Mouse (Mus musculus) midbrain, embryonic 11.5 days (tissue): ENCODE measurements around the gene Slx4ip. TPM values are rescaled to one million over a fixed set of nuclear protein-coding genes. Genes with fewer than 3 reads are reported as not detected.
"Not testable (repeated sequence)": the region's sequence is repeated elsewhere in the genome, so short reads cannot be mapped to it uniquely, and the experiment has no call there.

Experiments
- ATAC-seq: fragments of 200-750 bp; cut with Nextera tagmentation; 2 replicates; pipeline ENCODE4 v1.8.0; 2017; ENCODE audit warnings: moderate TSS enrichment, moderate library complexity; ENCODE audit not compliant: low FRiP score
- DNase-seq: peaks from one replicate; pipeline ENCODE4 v3.0.0; 2015; ENCODE audit warnings: low spot score; ENCODE audit errors: missing footprints
- H3K27ac ChIP-seq: fragments of 300-500 bp; sonication (generic); 2 replicates; pipeline ENCODE4 v1.5.1; 2014; ENCODE audit warnings: low read depth, low read length
- H3K27me3 ChIP-seq: fragments of 300-500 bp; sonication (generic); 2 replicates; pipeline ENCODE4 v1.6.1; 2014; ENCODE audit warnings: mild to moderate bottlenecking, low read length, moderate library complexity, mixed read lengths; ENCODE audit not compliant: control insufficient read depth, insufficient read depth
- H3K36me3 ChIP-seq: fragments of 300-500 bp; sonication (generic); 2 replicates; pipeline ENCODE4 v1.6.1; 2014; ENCODE audit warnings: mild to moderate bottlenecking, low read length, moderate library complexity, mixed read lengths; ENCODE audit not compliant: control insufficient read depth, insufficient read depth
- H3K4me1 ChIP-seq: fragments of 300-500 bp; sonication (generic); 2 replicates; pipeline ENCODE4 v1.6.1; 2014; ENCODE audit warnings: low read length; ENCODE audit not compliant: control insufficient read depth, insufficient read depth
- H3K4me2 ChIP-seq: fragments of 300-500 bp; sonication (generic); 2 replicates; pipeline ENCODE4 v1.6.1; 2014; ENCODE audit warnings: mild to moderate bottlenecking, moderate library complexity
- H3K4me3 ChIP-seq: fragments of 300-500 bp; sonication (generic); 2 replicates; pipeline ENCODE4 v1.5.1; 2014; ENCODE audit warnings: low read depth, low read length
- H3K9ac ChIP-seq: fragments of 300-500 bp; sonication (generic); 2 replicates; pipeline ENCODE4 v1.6.1; 2014; ENCODE audit warnings: low read length
- H3K9me3 ChIP-seq: fragments of 300-500 bp; sonication (generic); 2 replicates; pipeline ENCODE4 v1.6.1; 2016; ENCODE audit warnings: low read length; ENCODE audit not compliant: control insufficient read depth
- WGBS: fragments of 180-500 bp; shearing (Covaris S2); extraction: QIAGEN DNeasy Blood & Tissue Kit; methylation state at CpG from one replicate; pipeline ENCODE4 v1.1.7; 2014; 5-methylcytosine and 5-hydroxymethylcytosine counted together
- polyA plus RNA-seq: library from polyadenylated mRNA; unstranded; fragments of >200 nt; fragmentation: Nextera tagmentation; extraction: Ambion mirVana; gene quantifications from 2 replicates; pipeline ENCODE4 v1.2.1, GENCODE M21; 2014

Gene Slx4ip
- 9.6 and 9.9 TPM in 2 replicates for polyA plus RNA-seq

GRCm38 (mm10) chr2:136891068-136891950, at the start of gene Slx4ip, which contains the start of the genes AL731706.1 and Mkks:
Gene Slx4ip, plus strand, starts transcription at chr2:136891218.
Gene AL731706.1, minus strand, starts transcription at chr2:136891389.
Gene Mkks, minus strand, starts transcription at chr2:136891389.
- Histone ChIP-seq H3K4me2 (peak within 1 kb of the TSS; percentile 49), H3K27ac (peak within 1 kb of the TSS; percentile 82), H3K4me1 (peaks cover 9% of the 10 kb centered on the region), H3K9ac (peak within 1 kb of the TSS; percentile 77), H3K36me3 (no peaks in the 10 kb centered on the region), H3K9me3 (no peaks in the 10 kb centered on the region), H3K27me3 (no peaks in the 10 kb centered on the region), H3K4me3 (peak within 1 kb of the TSS; percentile 68)
- peak; percentile 100 for DNase-seq
- under 1% methylated on average over 49 of the region's 49 CpGs for WGBS
- ATAC-seq, result peak; percentile 97

DNA sequence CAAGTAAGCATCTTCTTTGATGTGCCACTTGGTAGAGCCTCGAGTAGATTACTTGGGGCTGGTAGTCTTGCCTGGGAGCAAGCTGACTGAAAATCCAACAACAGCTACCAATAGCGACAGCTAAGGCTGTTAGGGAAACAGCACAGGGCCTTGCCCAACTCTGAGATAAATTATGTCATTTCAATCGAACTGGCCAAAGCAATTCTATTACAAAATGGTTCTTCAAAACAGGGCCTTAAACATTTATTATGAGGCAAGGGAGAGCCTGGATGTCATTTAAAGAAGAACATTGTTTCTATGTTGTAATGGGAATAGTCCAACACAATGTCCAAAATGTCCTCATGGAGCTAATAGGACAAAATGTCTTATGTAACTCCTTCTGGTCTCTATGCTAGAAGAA, 40.7 kb upstream of the Slx4ip start:
- 74% methylated on average over 3 of the region's 3 CpGs for WGBS
- peak; percentile 81 for DNase-seq
- Histone ChIP-seq H3K9me3 (no peaks in the 10 kb centered on the region), H3K9ac (no peak overlapping the region), H3K27me3 (no peaks in the 10 kb centered on the region), H3K27ac (no peak overlapping the region), H3K4me2 (no peak overlapping the region), H3K4me1 (peaks cover 18% of the 10 kb centered on the region), H3K36me3 (no peaks in the 10 kb centered on the region), H3K4me3 (no peak overlapping the region)
- ATAC-seq, result no peak

DNA sequence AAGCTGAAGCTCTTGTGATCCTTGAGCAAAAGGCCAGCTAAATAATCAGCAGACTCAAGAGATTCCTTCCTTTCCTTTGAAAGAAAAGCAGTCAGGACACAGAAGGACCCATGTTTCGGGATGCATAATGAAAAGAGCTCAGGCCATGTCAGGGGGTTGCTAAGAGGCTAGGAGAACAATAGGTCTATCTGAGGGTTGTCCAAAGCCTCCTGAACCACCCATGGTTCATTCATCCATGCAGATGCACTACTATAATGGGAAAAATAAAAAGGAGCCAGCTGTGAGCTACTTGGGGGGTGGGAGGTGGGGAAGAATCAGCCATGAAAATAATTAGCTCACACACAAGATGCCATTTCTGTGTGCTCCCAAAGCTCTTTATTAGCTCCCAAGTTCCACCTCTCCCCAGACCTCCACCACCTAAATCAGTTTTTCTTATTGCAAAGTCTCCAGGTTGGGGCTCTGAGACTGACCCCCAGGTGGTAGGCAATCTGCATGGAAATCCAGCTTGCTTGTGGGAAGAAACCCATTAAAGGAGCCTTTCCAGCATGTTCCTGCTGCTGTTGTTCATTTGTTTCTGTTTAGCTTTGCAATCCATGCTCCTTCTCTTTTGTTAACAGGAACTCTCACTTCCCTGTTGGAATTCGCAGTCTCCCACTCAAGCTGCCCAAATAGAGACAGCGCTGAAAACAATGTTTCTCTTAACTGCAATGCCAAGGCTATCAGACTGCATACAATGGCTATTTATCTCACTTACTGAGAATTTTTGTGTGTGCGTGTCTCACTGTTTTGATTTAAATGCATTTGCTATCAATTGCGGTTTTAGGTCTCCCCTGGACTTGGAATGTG, 36.3 kb upstream of the Slx4ip start:
- 11% methylated on average over 5 of the region's 5 CpGs for WGBS
- no peak overlapping the region for H3K4me3 ChIP-seq

GRCm38 (mm10) chr2:136885579-136885978, 5.4 kb upstream of the Slx4ip start, which contains the start of gene AL731706.2:
Gene AL731706.2, minus strand, starts transcription at chr2:136885679.
- no peak for DNase-seq
- no peak within 1 kb of the TSS for H3K4me2 ChIP-seq
- 91% methylated on average over 2 of the region's 2 CpGs for WGBS
- no peak within 1 kb of the TSS for H3K27ac ChIP-seq
- peaks cover 2% of the 10 kb centered on the region; the same call in 1 of the 2 replicates for H3K36me3 ChIP-seq
- H3K4me3 ChIP-seq, result no peak within 1 kb of the TSS
- H3K9me3 ChIP-seq, result no peaks in the 10 kb centered on the region
- no peaks in the 10 kb centered on the region for H3K27me3 ChIP-seq
- no peak for ATAC-seq
- H3K9ac ChIP-seq, result no peak within 1 kb of the TSS
- peaks cover 4% of the 10 kb centered on the region; the same call in 1 of the 2 replicates for H3K4me1 ChIP-seq

More for the DNA sequence above, 36.3 kb upstream of the Slx4ip start:
- Histone ChIP-seq H3K27ac (peak overlapping the region; percentile 3; the same call in 1 of the 2 replicates), H3K36me3 (no peaks in the 10 kb centered on the region), H3K9me3 (no peaks in the 10 kb centered on the region), H3K27me3 (no peaks in the 10 kb centered on the region), H3K9ac (no peak overlapping the region), H3K4me2 (no peak overlapping the region), H3K4me1 (peaks cover 18% of the 10 kb centered on the region)
- DNase-seq, result peak; percentile 93
- peak; percentile 84 for ATAC-seq

DNA sequence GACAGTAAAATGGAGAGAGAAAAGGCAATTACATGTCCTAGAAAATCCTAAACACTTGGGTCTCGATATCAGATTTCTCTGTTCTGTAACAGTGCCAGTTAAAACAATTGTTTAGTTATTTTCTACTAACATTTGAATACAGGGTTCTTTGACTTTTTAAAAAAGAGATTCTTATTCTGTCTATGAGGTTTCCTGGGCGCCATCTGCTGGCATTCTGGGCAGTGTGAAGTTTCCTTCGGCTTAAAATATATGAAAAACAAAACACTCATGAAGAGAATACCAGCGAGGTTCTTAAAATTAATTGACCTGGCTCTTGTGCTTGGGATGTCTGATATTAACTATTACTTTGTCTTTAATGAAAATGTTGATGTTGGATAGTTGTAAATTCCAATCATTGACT, 4.2 kb upstream of the Slx4ip start:
- DNase-seq (no peak), ATAC-seq (no peak)
- Histone ChIP-seq H3K4me2 (no peak overlapping the region), H3K27ac (no peak overlapping the region), H3K4me1 (peaks cover 4% of the 10 kb centered on the region; the same call in 1 of the 2 replicates), H3K4me3 (no peak overlapping the region), H3K27me3 (no peaks in the 10 kb centered on the region), H3K9me3 (no peaks in the 10 kb centered on the region), H3K9ac (no peak overlapping the region), H3K36me3 (no peaks in the 10 kb centered on the region)
- 70% methylated on average over 4 of the region's 4 CpGs for WGBS

DNA sequence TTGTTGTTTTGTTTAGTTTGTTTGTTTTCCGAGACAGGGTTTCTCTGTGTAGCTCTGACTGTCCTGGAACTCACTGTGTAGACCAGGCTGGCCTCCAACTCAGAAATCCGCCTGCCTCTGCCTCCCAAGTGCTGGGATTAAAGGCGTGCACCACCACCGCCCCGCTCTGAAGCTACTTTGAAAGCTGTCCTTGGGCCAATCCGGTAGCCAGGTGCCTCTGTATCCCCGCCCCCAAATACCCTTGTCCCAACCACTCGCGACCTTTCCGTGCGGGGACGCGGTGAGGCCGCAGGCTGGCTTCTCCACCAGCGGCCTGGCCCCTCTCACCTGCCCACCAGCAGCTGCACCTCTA, 326 bp upstream of the Slx4ip start:
- not testable (repeated sequence) for DNase-seq, H3K27me3 ChIP-seq, H3K36me3 ChIP-seq, H3K4me1 ChIP-seq, H3K9me3 ChIP-seq
- WGBS, result 7% methylated on average over 15 of the region's 15 CpGs
- Histone ChIP-seq H3K4me2 (peak overlapping the region; percentile 34), H3K9ac (peak overlapping the region; percentile 76), H3K27ac (peak overlapping the region; percentile 82), H3K4me3 (peak overlapping the region; percentile 68)
- peak; percentile 68; the same call in 1 of the 2 replicates for ATAC-seq

DNA sequence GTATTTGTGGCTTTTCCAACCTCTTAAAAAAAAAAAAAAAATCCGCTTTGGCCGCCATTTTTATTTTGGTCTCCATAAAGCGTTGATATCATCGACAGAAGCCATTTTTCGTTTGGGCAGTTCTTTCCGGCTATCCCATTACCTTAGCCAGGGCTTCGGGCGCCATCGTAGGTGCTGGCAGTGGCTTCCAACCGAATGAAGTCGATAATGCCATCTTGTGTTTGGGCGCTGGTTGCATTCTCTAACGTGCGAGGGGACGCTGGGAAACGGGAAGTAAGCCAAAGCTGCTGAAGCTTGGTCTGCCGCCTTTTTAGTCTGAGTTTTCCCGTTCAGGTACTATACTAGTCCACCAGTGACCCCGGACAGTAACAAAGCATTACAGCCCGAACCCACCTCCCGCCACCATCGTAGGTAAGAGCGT, 943 bp downstream of the Slx4ip start:
- DNase-seq (peak; percentile 98), ATAC-seq (peak; percentile 85)
- no peaks in the 10 kb centered on the region for H3K36me3 ChIP-seq
- peaks cover 10% of the 10 kb centered on the region for H3K4me1 ChIP-seq
- peak overlapping the region; percentile 49 for H3K4me2 ChIP-seq
- WGBS, result under 1% methylated on average over 23 of the region's 23 CpGs
- peak overlapping the region; percentile 68 for H3K4me3 ChIP-seq
- peak overlapping the region; percentile 77 for H3K9ac ChIP-seq
- H3K27me3 ChIP-seq, result no peaks in the 10 kb centered on the region
- H3K9me3 ChIP-seq, result no peaks in the 10 kb centered on the region
- H3K27ac ChIP-seq, result peak overlapping the region; percentile 82; the same call in 1 of the 2 replicates

DNA sequence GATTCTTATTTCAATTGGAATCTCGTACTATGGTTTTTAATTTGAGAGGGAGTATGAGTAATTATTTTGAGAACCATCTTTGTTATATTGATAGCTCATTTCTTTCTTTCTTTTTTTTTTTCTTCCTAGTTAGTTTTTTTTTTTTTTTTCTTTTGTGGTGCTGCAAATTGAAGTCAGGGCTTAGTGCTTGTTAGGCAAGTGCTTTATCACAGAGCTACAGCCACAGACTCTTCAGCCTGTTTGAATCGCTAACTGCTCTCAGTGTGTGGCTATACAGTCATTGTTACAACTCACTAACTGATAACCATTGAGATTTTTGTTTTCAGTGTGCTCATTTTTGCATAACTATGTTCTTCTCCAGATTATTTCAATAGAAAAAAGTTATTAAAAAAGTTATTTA, 3.5 kb downstream of the Slx4ip start:
- ATAC-seq, result no peak
- peaks cover 11% of the 10 kb centered on the region for H3K4me1 ChIP-seq
- H3K9me3 ChIP-seq, result no peaks in the 10 kb centered on the region
- H3K27me3 ChIP-seq, result no peaks in the 10 kb centered on the region
- no peak overlapping the region for H3K9ac ChIP-seq
- H3K36me3 ChIP-seq, result no peaks in the 10 kb centered on the region
- WGBS, result 65% methylated on average over 2 of the region's 2 CpGs
- H3K4me3 ChIP-seq, result no peak overlapping the region
- no peak overlapping the region for H3K27ac ChIP-seq
- no peak overlapping the region for H3K4me2 ChIP-seq
- DNase-seq, result no peak
